Mouse (Mus musculus): ENCODE data around the gene Washc4.
A peak's percentile ranks its signal among the peaks of the same experiment; 100 is the strongest.

Gene Washc4

GRCm38 (mm10) chr10:83533258-83533909, 10.2 kb upstream of the Washc4 start:
- Histone ChIP-seq H3K4me3 (replicated peaks; ENCODE audit: low read length) (peak overlapping the region; percentile 79), H3K4me1 (replicated peaks; ENCODE audit: low read depth, low read length) (peaks cover 16% of the 10 kb centered on the region), H3K36me3 (ENCODE audit: insufficient read depth, low read length) (no peaks in the 10 kb centered on the region), H3K27me3 (ENCODE audit: insufficient read depth, low read length) (peaks cover 47% of the 10 kb centered on the region), H3K9me3 (ENCODE audit: low read length) (no peaks in the 10 kb centered on the region)
- TF ChIP-seq NANOG (IDR thresholded peaks at IDR 0.05; ENCODE audit: borderline replicate concordance, low read length) (no peak), CTCF (conservative IDR thresholded peaks at IDR 0.05; ENCODE audit: low read length) (no peak), POU5F1 (IDR thresholded peaks at IDR 0.05; ENCODE audit: borderline replicate concordance, low read length) (no peak)

- H3K36me3 ChIP-seq (ENCODE audit: insufficient read depth, low read length) = no peaks in the 10 kb centered on the region
- no peaks in the 10 kb centered on the region for H3K9me3 ChIP-seq (ENCODE audit: low read length)
- peaks cover 16% of the 10 kb centered on the region for H3K4me1 ChIP-seq (replicated peaks; ENCODE audit: low read depth, low read length)
- H3K4me3 ChIP-seq (replicated peaks; ENCODE audit: low read length) = peak within 1 kb of the TSS; percentile 79
- peaks cover 47% of the 10 kb centered on the region for H3K27me3 ChIP-seq (ENCODE audit: insufficient read depth, low read length)
- no peak for TF ChIP-seq NANOG (IDR thresholded peaks at IDR 0.05; ENCODE audit: borderline replicate concordance, low read length)
- TF ChIP-seq CTCF (conservative IDR thresholded peaks at IDR 0.05; ENCODE audit: low read length) = no peak
- no peak for TF ChIP-seq POU5F1 (IDR thresholded peaks at IDR 0.05; ENCODE audit: borderline replicate concordance, low read length)
Measured at GRCm38 (mm10) chr10:83533910-83534283, 9.7 kb upstream of the Washc4 start, which contains the start of gene Aldh1l2. TSS of gene Aldh1l2 (minus strand) at chr10:83534140.

DNA sequence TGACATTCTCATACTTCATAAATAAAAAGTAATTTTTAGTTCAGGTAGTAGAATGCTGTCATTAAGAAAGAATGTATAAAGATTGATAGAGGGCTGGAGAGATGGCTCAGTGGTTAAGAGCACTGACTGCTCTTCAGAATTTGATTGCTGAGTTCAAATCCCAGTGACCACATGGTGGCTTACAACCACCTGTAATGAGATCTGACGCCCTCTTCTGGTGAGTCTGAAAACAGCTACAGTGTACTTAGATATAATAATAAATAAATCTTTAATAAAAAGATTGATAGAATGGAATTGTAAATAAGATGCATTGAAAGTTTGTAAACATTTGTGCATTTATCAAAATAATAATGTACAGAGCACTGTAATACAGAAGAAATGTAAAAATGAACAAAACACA, 7.1 kb upstream of the Washc4 start:
- Histone ChIP-seq H3K9me3 (ENCODE audit: low read length) (no peaks in the 10 kb centered on the region), H3K4me1 (replicated peaks; ENCODE audit: low read depth, low read length) (peaks cover 27% of the 10 kb centered on the region), H3K27me3 (ENCODE audit: insufficient read depth, low read length) (peaks cover 29% of the 10 kb centered on the region), H3K4me3 (replicated peaks; ENCODE audit: low read length) (no peak overlapping the region), H3K36me3 (ENCODE audit: insufficient read depth, low read length) (no peaks in the 10 kb centered on the region)
- TF ChIP-seq NANOG (IDR thresholded peaks at IDR 0.05; ENCODE audit: borderline replicate concordance, low read length) (no peak), POU5F1 (IDR thresholded peaks at IDR 0.05; ENCODE audit: borderline replicate concordance, low read length) (no peak), CTCF (conservative IDR thresholded peaks at IDR 0.05; ENCODE audit: low read length) (peak; percentile 30)

- TF ChIP-seq CTCF (conservative IDR thresholded peaks at IDR 0.05; ENCODE audit: low read length) (peak; percentile 43; the same call in 1 of the 2 replicates), POU5F1 (IDR thresholded peaks at IDR 0.05; ENCODE audit: borderline replicate concordance, low read length) (no peak; the same call in 1 of the 2 replicates)
- no peaks in the 10 kb centered on the region for H3K36me3 ChIP-seq (ENCODE audit: insufficient read depth, low read length)
- H3K27me3 ChIP-seq (ENCODE audit: insufficient read depth, low read length) = peaks cover 5% of the 10 kb centered on the region; the same call in 1 of the 2 replicates
- H3K4me1 ChIP-seq (replicated peaks; ENCODE audit: low read depth, low read length) = peaks cover 16% of the 10 kb centered on the region
- H3K9me3 ChIP-seq (ENCODE audit: low read length) = no peaks in the 10 kb centered on the region
- no peak overlapping the region for H3K4me3 ChIP-seq (replicated peaks; ENCODE audit: low read length)
Measured at GRCm38 (mm10) chr10:83539311-83539980, 4.1 kb upstream of the Washc4 start.

DNA sequence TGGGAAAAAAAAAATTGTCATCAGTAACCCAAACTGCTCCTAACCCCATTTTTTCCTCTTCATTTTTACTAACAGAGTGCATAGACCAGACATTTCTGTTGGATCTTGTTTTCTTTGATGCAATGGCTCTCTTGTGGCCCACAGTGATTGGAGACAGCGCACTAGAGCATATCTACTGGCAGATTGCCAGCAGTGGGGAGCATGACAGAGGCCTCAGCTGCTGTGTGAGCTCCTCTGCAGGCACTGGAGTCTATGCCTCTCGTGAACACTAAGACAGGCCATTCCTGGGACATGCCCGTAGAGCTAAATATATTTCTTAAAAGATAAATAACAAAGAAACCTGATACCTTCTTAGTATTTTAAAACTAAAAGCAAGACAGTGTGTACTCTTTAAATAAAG, 3.5 kb upstream of the Washc4 start:
- Histone ChIP-seq H3K4me3 (replicated peaks; ENCODE audit: low read length) (no peak overlapping the region), H3K36me3 (ENCODE audit: insufficient read depth, low read length) (no peaks in the 10 kb centered on the region), H3K27me3 (ENCODE audit: insufficient read depth, low read length) (no peaks in the 10 kb centered on the region), H3K9me3 (ENCODE audit: low read length) (no peaks in the 10 kb centered on the region), H3K4me1 (replicated peaks; ENCODE audit: low read depth, low read length) (peaks cover 19% of the 10 kb centered on the region)
- TF ChIP-seq NANOG (IDR thresholded peaks at IDR 0.05; ENCODE audit: borderline replicate concordance, low read length) (no peak), POU5F1 (IDR thresholded peaks at IDR 0.05; ENCODE audit: borderline replicate concordance, low read length) (no peak), CTCF (conservative IDR thresholded peaks at IDR 0.05; ENCODE audit: low read length) (no peak)

GRCm38 (mm10) chr10:83542241-83542640, 1.3 kb upstream of the Washc4 start:
- H3K9me3 ChIP-seq (ENCODE audit: low read length) = no peaks in the 10 kb centered on the region
- H3K4me3 ChIP-seq (replicated peaks; ENCODE audit: low read length) = no peak overlapping the region
- H3K27me3 ChIP-seq (ENCODE audit: insufficient read depth, low read length) = no peaks in the 10 kb centered on the region
- no peak for TF ChIP-seq CTCF (conservative IDR thresholded peaks at IDR 0.05; ENCODE audit: low read length)
- no peak for TF ChIP-seq POU5F1 (IDR thresholded peaks at IDR 0.05; ENCODE audit: borderline replicate concordance, low read length)
- TF ChIP-seq NANOG (IDR thresholded peaks at IDR 0.05; ENCODE audit: borderline replicate concordance, low read length) = no peak
- H3K36me3 ChIP-seq (ENCODE audit: insufficient read depth, low read length) = peaks cover 8% of the 10 kb centered on the region
- H3K4me1 ChIP-seq (replicated peaks; ENCODE audit: low read depth, low read length) = peaks cover 24% of the 10 kb centered on the region

DNA sequence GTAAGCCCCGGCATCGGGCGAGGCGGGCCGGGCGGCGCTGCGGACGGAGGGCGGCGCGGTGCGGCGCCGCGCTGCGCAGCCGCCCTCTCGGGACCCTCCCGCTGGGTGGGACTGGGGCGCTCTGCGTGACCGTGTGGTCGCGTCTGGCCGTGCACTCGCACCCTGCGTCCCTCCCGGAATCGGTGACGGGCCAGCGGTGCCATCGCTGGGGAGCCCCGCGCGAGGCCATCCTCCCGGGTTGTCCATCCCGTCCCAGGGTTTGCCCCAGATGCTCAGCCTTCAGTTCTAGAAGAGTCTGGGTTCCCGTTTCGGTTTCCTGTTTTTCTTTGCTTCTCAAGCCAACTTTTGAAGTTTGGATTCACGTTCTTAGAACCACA, 539 bp downstream of the Washc4 start:
- TF ChIP-seq NANOG (IDR thresholded peaks at IDR 0.05; ENCODE audit: borderline replicate concordance, low read length) (no peak), POU5F1 (IDR thresholded peaks at IDR 0.05; ENCODE audit: borderline replicate concordance, low read length) (no peak), CTCF (conservative IDR thresholded peaks at IDR 0.05; ENCODE audit: low read length) (no peak)
- peak overlapping the region; percentile 89 for H3K4me3 ChIP-seq (replicated peaks; ENCODE audit: low read length)

GRCm38 (mm10) chr10:83545341-83545740, 1.8 kb downstream of the Washc4 start:
- Histone ChIP-seq H3K27me3 (ENCODE audit: insufficient read depth, low read length) (no peaks in the 10 kb centered on the region), H3K9me3 (ENCODE audit: low read length) (no peaks in the 10 kb centered on the region), H3K4me1 (replicated peaks; ENCODE audit: low read depth, low read length) (peaks cover 13% of the 10 kb centered on the region), H3K4me3 (replicated peaks; ENCODE audit: low read length) (no peak overlapping the region), H3K36me3 (ENCODE audit: insufficient read depth, low read length) (peaks cover 35% of the 10 kb centered on the region)
- no peak for TF ChIP-seq NANOG (IDR thresholded peaks at IDR 0.05; ENCODE audit: borderline replicate concordance, low read length)
- TF ChIP-seq CTCF (conservative IDR thresholded peaks at IDR 0.05; ENCODE audit: low read length) = no peak
- no peak for TF ChIP-seq POU5F1 (IDR thresholded peaks at IDR 0.05; ENCODE audit: borderline replicate concordance, low read length)

More for the DNA sequence above, 539 bp downstream of the Washc4 start:
- Histone ChIP-seq H3K4me1 (replicated peaks; ENCODE audit: low read depth, low read length) (peaks cover 23% of the 10 kb centered on the region), H3K36me3 (ENCODE audit: insufficient read depth, low read length) (peaks cover 24% of the 10 kb centered on the region), H3K9me3 (ENCODE audit: low read length) (no peaks in the 10 kb centered on the region), H3K27me3 (ENCODE audit: insufficient read depth, low read length) (no peaks in the 10 kb centered on the region)

All from E14TG2a.4 (cell line).